Mouse (Mus musculus): ENCODE measurements around the gene Kifc5b. TPM values are rescaled to one million over a fixed set of nuclear protein-coding genes. Genes with fewer than 3 reads are reported as not detected.
"Not testable (repeated sequence)": the region's sequence is repeated elsewhere in the genome, so short reads cannot be mapped to it uniquely, and the experiment has no call there.

The Kifc5b gene
- polyA plus RNA-seq, 1 experiment from 2014 or later, result 10.2 TPM

- H3K9ac ChIP-seq, result no peak overlapping the region
- H3K27ac ChIP-seq, result no peak overlapping the region
- H3K4me3 ChIP-seq, result no peak overlapping the region
- H3K36me3 ChIP-seq, result peaks cover 65% of the 10 kb centered on the region
- H3K27me3 ChIP-seq, result no peaks in the 10 kb centered on the region
- no peaks in the 10 kb centered on the region for H3K9me3 ChIP-seq
- no peak for ATAC-seq (ENCODE audit: insufficient number of reproducible peaks, insufficient read depth, low FRiP score, low TSS enrichment, low read depth)
- H3K4me1 ChIP-seq, result peaks cover 50% of the 10 kb centered on the region
- no peak overlapping the region for H3K4me2 ChIP-seq
Observed at GRCm38 (mm10) chr17:26975415-26975814, 58.5 kb downstream of the Kifc5b start.

DNA sequence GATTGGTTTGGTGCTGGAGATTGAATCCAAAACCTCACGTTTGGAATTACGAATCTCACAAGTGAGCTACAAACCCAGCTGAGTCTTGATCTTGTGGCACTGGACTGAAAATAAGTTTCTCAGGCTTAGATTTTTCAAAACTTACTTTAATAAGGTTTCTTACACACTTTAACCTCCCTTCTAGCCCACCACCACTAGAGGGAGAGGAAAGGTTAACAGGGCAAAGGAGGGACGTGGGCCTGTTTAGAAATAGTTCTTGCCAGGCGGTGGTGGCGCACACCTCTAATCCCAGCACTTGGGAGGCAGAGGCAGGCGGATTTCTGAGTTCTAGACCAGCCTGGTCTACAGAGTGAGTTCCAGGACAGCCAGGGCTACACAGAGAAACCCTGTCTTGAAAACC, 60.5 kb downstream of the Kifc5b start:
- not testable (repeated sequence) for H3K4me3 ChIP-seq; H3K9me3 ChIP-seq; ATAC-seq (ENCODE audit: insufficient number of reproducible peaks, insufficient read depth, low FRiP score, low TSS enrichment, low read depth); H3K9ac ChIP-seq; H3K27ac ChIP-seq; H3K27me3 ChIP-seq; H3K4me2 ChIP-seq
- H3K36me3 ChIP-seq, result peaks cover 64% of the 10 kb centered on the region
- H3K4me1 ChIP-seq, result peaks cover 32% of the 10 kb centered on the region
- 93% methylated on average over 6 of the region's 6 CpGs for WGBS

DNA sequence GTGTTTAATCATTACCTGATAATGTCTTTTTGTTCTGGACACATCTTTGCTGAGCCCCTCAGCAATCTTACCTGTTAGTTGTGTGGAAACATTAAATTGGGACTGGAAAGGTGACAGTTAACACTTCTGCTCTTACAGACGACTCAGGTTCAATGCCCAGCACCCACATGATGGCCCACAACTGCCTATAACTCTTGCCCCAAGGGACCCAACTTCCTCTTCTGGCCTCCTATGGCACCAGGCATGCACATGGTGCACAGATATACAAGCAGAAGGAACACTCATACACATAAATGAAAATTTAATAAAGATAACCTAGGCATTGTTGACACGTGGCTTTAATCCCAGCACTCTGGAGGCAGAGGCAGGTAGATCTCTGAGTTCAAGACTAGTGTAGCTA, 62.5 kb downstream of the Kifc5b start:
- no peak overlapping the region for H3K27ac ChIP-seq
- H3K36me3 ChIP-seq, result peaks cover 60% of the 10 kb centered on the region
- no peak overlapping the region for H3K4me3 ChIP-seq
- 80% methylated on average over 2 of the region's 2 CpGs for WGBS
- no peak for ATAC-seq (ENCODE audit: insufficient number of reproducible peaks, insufficient read depth, low FRiP score, low TSS enrichment, low read depth)
- H3K4me1 ChIP-seq, result peaks cover 20% of the 10 kb centered on the region
- H3K4me2 ChIP-seq, result no peak overlapping the region
- no peak overlapping the region for H3K9ac ChIP-seq
- no peaks in the 10 kb centered on the region for H3K27me3 ChIP-seq
- H3K9me3 ChIP-seq, result no peaks in the 10 kb centered on the region

GRCm38 (mm10) chr17:26981050-26981449, 64.2 kb downstream of the Kifc5b start:
- no peak overlapping the region for H3K4me3 ChIP-seq
- no peak overlapping the region for H3K4me2 ChIP-seq
- 75% methylated on average over 2 of the region's 2 CpGs for WGBS
- H3K9ac ChIP-seq, result no peak overlapping the region
- H3K27me3 ChIP-seq, result no peaks in the 10 kb centered on the region
- peaks cover 44% of the 10 kb centered on the region for H3K36me3 ChIP-seq
- no peak for ATAC-seq (ENCODE audit: insufficient number of reproducible peaks, insufficient read depth, low FRiP score, low TSS enrichment, low read depth)
- H3K27ac ChIP-seq, result no peak overlapping the region
- H3K9me3 ChIP-seq, result no peaks in the 10 kb centered on the region
- peaks cover 8% of the 10 kb centered on the region for H3K4me1 ChIP-seq

Small RNA genes lying within 50 kb of the gene (microRNA-seq; reads per million reads assigned to microRNA genes)
- not detected for gene Gm27775
- gene Mir3083, result not detected
- gene Mir6968, result not detected

Other genes starting within 250 kb of the Kifc5b start
- 8.1 and 8.2 TPM in 2 replicates for gene Crebrf, start 201.4 kb upstream of the Kifc5b start, polyA plus RNA-seq (2015; fragmentation: Nextera tagmentation; extraction: Ambion mirVana)
- 52.3 and 64.3 TPM in 2 replicates for gene Bnip1, start 136.0 kb upstream of the Kifc5b start, polyA plus RNA-seq (2015; fragmentation: Nextera tagmentation; extraction: Ambion mirVana)
- 0.39 and 2.5 TPM in 2 replicates for gene Nkx2-5, start 72.1 kb upstream of the Kifc5b start, polyA plus RNA-seq (2015; fragmentation: Nextera tagmentation; extraction: Ambion mirVana)
- gene Phf1, start 16.0 kb downstream of the Kifc5b start, polyA plus RNA-seq (2015; fragmentation: Nextera tagmentation; extraction: Ambion mirVana), result 12.7 and 15.4 TPM in 2 replicates
- 162 and 180 TPM in 2 replicates for gene Cuta, start 22.5 kb downstream of the Kifc5b start, polyA plus RNA-seq (2015; fragmentation: Nextera tagmentation; extraction: Ambion mirVana)
- 3.4 and 3.7 TPM in 2 replicates for gene Syngap1, start 24.2 kb downstream of the Kifc5b start, polyA plus RNA-seq (2015; fragmentation: Nextera tagmentation; extraction: Ambion mirVana)
- 16.0 and 16.1 TPM in 2 replicates for gene Zbtb9, start 56.1 kb downstream of the Kifc5b start, polyA plus RNA-seq (2015; fragmentation: Nextera tagmentation; extraction: Ambion mirVana)
- 4.6 and 5.7 TPM in 2 replicates for gene Bak1, start 111.9 kb downstream of the Kifc5b start, polyA plus RNA-seq (2015; fragmentation: Nextera tagmentation; extraction: Ambion mirVana)
- gene Itpr3, start 140.2 kb downstream of the Kifc5b start, polyA plus RNA-seq (2015; fragmentation: Nextera tagmentation; extraction: Ambion mirVana), result 3.8 and 4.0 TPM in 2 replicates
- gene Uqcc2, start 216.8 kb downstream of the Kifc5b start, polyA plus RNA-seq (2015; fragmentation: Nextera tagmentation; extraction: Ambion mirVana), result 328 and 350 TPM in 2 replicates